Mouse (Mus musculus) brown adipose tissue, adult 24 weeks (tissue): Measurements from ENCODE around the gene Mrps25. TPM values are rescaled to one million over a fixed set of nuclear protein-coding genes. Genes with fewer than 3 reads are reported as not detected.

Source experiments
- H3K27ac ChIP-seq: fragments of 200-500 bp; replicated peaks from 2 replicates; pipeline ENCODE4 v1.5.1; 2012; ENCODE audit warnings: low read depth, mild to moderate bottlenecking, low read length
- H3K4me1 ChIP-seq: fragments of 200-500 bp; 2 replicates; pipeline ENCODE4 v1.6.1; 2012; ENCODE audit warnings: low read length, mixed read lengths; ENCODE audit not compliant: control insufficient read depth, insufficient read depth, insufficient read length
- H3K4me3 ChIP-seq: fragments of 200-500 bp; 2 replicates; pipeline ENCODE4 v1.5.1; 2012; ENCODE audit warnings: low read depth, mild to moderate bottlenecking, low read length, moderate library complexity; ENCODE audit not compliant: insufficient read depth
- polyA plus RNA-seq: library from polyadenylated mRNA; stranded (reverse); fragments of >200 nt; gene quantifications from 2 replicates; pipeline ENCODE4 v1.2.4, GENCODE M21; 2012; ENCODE audit not compliant: missing spikeins, insufficient read depth, insufficient read length

Gene Mrps25
- polyA plus RNA-seq, 1 experiment, result 115 TPM

- no peak overlapping the region for H3K27ac ChIP-seq
- H3K4me3 ChIP-seq, result no peak overlapping the region
- H3K4me1 ChIP-seq, result no peaks in the 10 kb centered on the region
Measured at GRCm38 (mm10) chr6:92158801-92159200, 25.0 kb downstream of the Mrps25 start.

GRCm38 (mm10) chr6:92153774-92154173 lies 30.1 kb downstream of the Mrps25 start:
- Histone ChIP-seq H3K4me1 (no peaks in the 10 kb centered on the region), H3K27ac (no peak overlapping the region), H3K4me3 (no peak overlapping the region)

- Histone ChIP-seq H3K4me1 (no peaks in the 10 kb centered on the region), H3K27ac (no peak overlapping the region), H3K4me3 (no peak overlapping the region)
Measured at GRCm38 (mm10) chr6:92145881-92146280, 38.0 kb downstream of the Mrps25 start.

- no peak overlapping the region for H3K4me3 ChIP-seq
- H3K27ac ChIP-seq, result no peak overlapping the region
- peaks cover 5% of the 10 kb centered on the region for H3K4me1 ChIP-seq
Measured at GRCm38 (mm10) chr6:92136356-92136755, 47.5 kb downstream of the Mrps25 start.

GRCm38 (mm10) chr6:92133617-92134016 lies 50.2 kb downstream of the Mrps25 start:
- peaks cover 9% of the 10 kb centered on the region for H3K4me1 ChIP-seq
- no peak overlapping the region for H3K27ac ChIP-seq
- no peak overlapping the region for H3K4me3 ChIP-seq

- H3K27ac ChIP-seq, result no peak overlapping the region
- H3K4me3 ChIP-seq, result no peak overlapping the region
Measured at GRCm38 (mm10) chr6:92132021-92132911, 51.6 kb downstream of the Mrps25 start.

GRCm38 (mm10) chr6:92131456-92131855 lies 52.4 kb downstream of the Mrps25 start:
- Histone ChIP-seq H3K4me1 (peaks cover 9% of the 10 kb centered on the region), H3K27ac (no peak overlapping the region), H3K4me3 (no peak overlapping the region)

More at GRCm38 (mm10) chr6:92132021-92132911, 51.6 kb downstream of the Mrps25 start:
- H3K4me1 ChIP-seq, result peaks cover 9% of the 10 kb centered on the region

DNA sequence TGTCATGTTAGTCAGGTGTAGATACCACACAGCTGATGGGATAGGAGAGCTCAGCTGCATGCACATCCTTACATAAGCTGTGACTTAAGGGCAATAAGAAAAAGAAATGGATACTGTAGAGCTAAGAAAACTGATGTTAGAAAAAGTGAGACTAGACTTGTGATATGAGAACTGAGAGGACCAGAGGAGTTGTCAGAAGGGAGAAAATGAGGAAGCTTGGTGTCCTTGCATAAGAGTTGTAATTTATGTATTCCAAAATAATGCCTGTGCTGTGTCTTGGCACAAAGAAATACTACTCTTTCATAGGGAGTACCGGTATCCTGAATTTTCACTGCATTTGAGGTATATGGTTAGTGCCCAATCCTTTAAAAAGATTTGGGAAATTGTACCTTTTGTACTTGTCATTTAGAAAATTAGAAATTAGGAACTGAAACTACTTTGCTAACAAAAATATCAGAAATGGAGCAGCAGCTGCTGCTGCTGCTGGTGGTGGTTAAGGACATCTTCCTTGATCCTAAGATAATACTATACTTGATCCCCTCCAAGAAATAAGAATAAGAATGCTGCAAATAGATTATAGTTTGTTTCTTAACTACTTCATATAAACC lies 56.9 kb downstream of the Mrps25 start:
- no peak overlapping the region for H3K4me3 ChIP-seq
- peaks cover 6% of the 10 kb centered on the region; the same call in 1 of the 2 replicates for H3K4me1 ChIP-seq
- no peak overlapping the region for H3K27ac ChIP-seq

GRCm38 (mm10) chr6:92124547-92124946 lies 59.3 kb downstream of the Mrps25 start:
- Histone ChIP-seq H3K4me3 (no peak overlapping the region), H3K4me1 (no peaks in the 10 kb centered on the region), H3K27ac (no peak overlapping the region)

Other genes with a start within 250 kb of the Mrps25 start
- gene Fgd5, start 205.2 kb downstream of the Mrps25 start, polyA plus RNA-seq, result 3.8 and 8.7 TPM in 2 replicates
- gene Nr2c2, start 92.6 kb downstream of the Mrps25 start, polyA plus RNA-seq, result 7.8 and 8.8 TPM in 2 replicates
- gene Rbsn, start 30.9 kb upstream of the Mrps25 start, polyA plus RNA-seq, result 8.5 and 13.2 TPM in 2 replicates
- not detected in 2 replicates for gene Trh, start 60.6 kb upstream of the Mrps25 start, polyA plus RNA-seq